ENCODE assay signal across 28 mouse cellular contexts in the genomic region with DNA sequence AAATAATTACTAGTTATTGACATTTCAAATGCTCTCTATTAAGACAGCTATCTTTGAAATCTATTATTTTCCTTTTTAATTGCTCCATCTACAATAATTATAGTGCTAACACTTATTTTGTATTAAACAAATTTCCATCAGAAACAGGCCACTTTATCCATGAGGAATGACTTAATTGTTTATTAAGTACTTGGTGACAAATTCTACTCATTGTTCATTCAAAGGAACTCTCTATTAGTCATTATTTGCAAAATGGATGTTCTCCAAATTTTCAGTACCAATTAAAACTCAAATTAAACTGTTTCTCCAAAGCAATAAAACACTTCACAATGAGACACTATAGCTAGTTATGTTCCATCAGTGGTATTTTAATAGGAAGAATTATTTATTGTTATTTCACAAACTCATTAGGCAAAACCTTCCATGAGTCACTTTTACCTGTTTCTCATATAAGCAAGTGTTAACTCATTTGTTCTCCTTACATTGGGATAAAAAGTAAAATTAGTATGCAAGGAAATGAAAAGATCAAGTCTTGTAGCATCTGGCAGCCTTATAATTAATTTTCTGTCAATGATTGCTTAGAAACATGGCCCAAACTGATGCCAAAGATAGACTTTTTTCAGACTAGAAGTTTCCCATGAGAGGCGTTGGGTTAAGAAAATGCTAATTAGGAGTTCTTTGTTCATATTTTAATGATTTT. TPM values are rescaled to one million over a fixed set of nuclear protein-coding genes. Genes with fewer than 3 reads are reported as not detected.
"Had no signal": no experiment of that assay in that cellular context is flagged by ENCODE, and none has a peak within 500 bp of the region (broad histone marks: within the 10 kb centered on the region; RNA-seq: fewer than 3 reads in every experiment).

No protein-coding gene starts in this region.

- H3K4me2 ChIP-seq: kidney, embryonic 15.5 days; limb, embryonic 13.5 days; liver, embryonic 12.5 days; liver, embryonic 15.5 days; lung, embryonic 15.5 days; midbrain, embryonic 13.5 days; neural tube, embryonic 13.5 days had no signal

- DNase-seq: kidney, adult 8-10 months; kidney, postnatal 10 days; kidney, postnatal 36 days; left cerebral cortex, postnatal 4 days; liver; lung, adult 18-20 months; lung, postnatal 10 days; lung, postnatal 36 days; right cerebral cortex, adult 18-20 months; right cerebral cortex, postnatal 14 days; right cerebral cortex, postnatal 4 days; thymus, adult 2 months; thymus, postnatal 14 days; thymus, postnatal 4 days had no signal

- ATAC-seq: liver, embryonic 12.5 days; midbrain, embryonic 13.5 days; midbrain, embryonic 16.5 days had no signal

- H3K9me3 ChIP-seq: kidney, embryonic 15.5 days; limb, embryonic 13.5 days; liver, embryonic 12.5 days; liver, embryonic 15.5 days; lung, embryonic 15.5 days; midbrain, embryonic 10.5 days; midbrain, embryonic 13.5 days; neural tube, embryonic 13.5 days had no signal

- H3K27me3 ChIP-seq: kidney, embryonic 15.5 days; limb, embryonic 13.5 days; liver, embryonic 12.5 days; liver, embryonic 15.5 days; lung, embryonic 15.5 days; megakaryocyte, embryonic 14.5 days; midbrain, embryonic 13.5 days; neural tube, embryonic 13.5 days had no signal

- H3K9ac ChIP-seq: kidney, embryonic 15.5 days; limb, embryonic 13.5 days; liver, embryonic 12.5 days; liver, embryonic 15.5 days; lung, embryonic 15.5 days; midbrain, embryonic 13.5 days; neural tube, embryonic 13.5 days had no signal

- H3K36me3 ChIP-seq: kidney, embryonic 15.5 days; liver, embryonic 12.5 days; liver, embryonic 15.5 days; lung, embryonic 15.5 days; midbrain, embryonic 10.5 days; midbrain, embryonic 13.5 days had no signal

- H3K4me1 ChIP-seq: kidney, embryonic 15.5 days; liver, embryonic 12.5 days; liver, embryonic 15.5 days; lung, embryonic 15.5 days; megakaryocyte, embryonic 14.5 days; neural tube, embryonic 13.5 days had no signal

- H3K4me3 ChIP-seq: kidney, embryonic 15.5 days; limb, embryonic 13.5 days; liver, embryonic 12.5 days; liver, embryonic 15.5 days; lung, embryonic 15.5 days; megakaryocyte, embryonic 14.5 days; midbrain, embryonic 10.5 days; midbrain, embryonic 13.5 days; myocyte; neural tube, embryonic 13.5 days had no signal

- H3K27ac ChIP-seq: kidney, embryonic 15.5 days; limb, embryonic 13.5 days; liver, embryonic 12.5 days; liver, embryonic 15.5 days; lung, embryonic 15.5 days; midbrain, embryonic 10.5 days; midbrain, embryonic 13.5 days; neural tube, embryonic 13.5 days; stomach, postnatal 0 days had no signal

RNA-seq across cellular contexts. Expression of a gene that starts 41.8 kb away (rescaled TPM):
- total RNA-seq: monocyte, adult 5-6 weeks; neutrophil, adult 5-6 weeks had no signal
